Mouse (Mus musculus) layer of hippocampus, adult 9-11 months (tissue): ENCODE results near the gene Spem2.
"Not testable (repeated sequence)": the region's sequence is repeated elsewhere in the genome, so short reads cannot be mapped to it uniquely, and the experiment has no call there.

Experiments
- DNase-seq: peaks from one replicate; pipeline ENCODE4 v3.0.0; 2022

Spem2 gene

GRCm38 (mm10) chr11:69818365-69818764 is at the start of gene Spem2:
Spem2 (minus strand) TSS chr11:69818465.
- no peak for DNase-seq

DNA sequence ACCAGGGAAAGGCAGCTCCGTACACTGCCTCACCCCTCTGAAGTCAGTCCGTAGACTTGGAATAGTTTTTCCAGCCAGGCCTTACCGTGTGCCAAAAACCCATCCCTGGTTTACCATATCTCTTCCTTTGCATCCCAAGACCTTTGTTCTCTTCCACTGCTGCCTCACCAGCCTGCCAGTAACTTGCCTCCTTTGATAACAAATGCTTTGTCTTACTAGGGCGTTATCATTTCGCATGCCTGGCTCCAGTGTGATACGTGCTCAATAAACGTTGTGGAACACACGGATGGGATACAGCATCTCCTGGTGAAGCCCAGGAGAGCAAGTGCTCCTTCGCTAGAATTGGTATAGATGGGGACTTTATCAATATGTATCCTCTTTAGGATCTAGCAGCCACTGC is 49.1 kb upstream of the Spem2 start:
- no peak for DNase-seq

DNA sequence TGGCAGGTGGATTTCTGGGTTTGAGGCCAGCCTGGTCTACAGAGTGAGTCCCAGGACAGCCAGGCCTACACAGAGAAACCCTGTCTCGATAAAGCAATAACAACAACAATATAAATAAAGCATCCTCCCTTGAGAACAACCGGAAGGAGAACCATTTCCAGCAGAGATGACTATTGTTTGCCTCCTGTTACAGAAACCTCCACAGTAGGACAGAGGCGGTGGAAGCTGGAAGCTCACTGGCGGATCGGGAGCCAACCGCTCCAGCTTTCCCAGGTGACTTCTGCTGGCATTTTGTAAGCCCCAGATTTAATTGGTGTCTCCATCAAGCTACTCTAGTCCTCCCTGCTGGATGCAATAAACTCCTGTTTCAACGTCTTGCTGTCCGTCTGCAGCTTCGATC is 47.3 kb upstream of the Spem2 start:
- DNase-seq, result no peak

DNA sequence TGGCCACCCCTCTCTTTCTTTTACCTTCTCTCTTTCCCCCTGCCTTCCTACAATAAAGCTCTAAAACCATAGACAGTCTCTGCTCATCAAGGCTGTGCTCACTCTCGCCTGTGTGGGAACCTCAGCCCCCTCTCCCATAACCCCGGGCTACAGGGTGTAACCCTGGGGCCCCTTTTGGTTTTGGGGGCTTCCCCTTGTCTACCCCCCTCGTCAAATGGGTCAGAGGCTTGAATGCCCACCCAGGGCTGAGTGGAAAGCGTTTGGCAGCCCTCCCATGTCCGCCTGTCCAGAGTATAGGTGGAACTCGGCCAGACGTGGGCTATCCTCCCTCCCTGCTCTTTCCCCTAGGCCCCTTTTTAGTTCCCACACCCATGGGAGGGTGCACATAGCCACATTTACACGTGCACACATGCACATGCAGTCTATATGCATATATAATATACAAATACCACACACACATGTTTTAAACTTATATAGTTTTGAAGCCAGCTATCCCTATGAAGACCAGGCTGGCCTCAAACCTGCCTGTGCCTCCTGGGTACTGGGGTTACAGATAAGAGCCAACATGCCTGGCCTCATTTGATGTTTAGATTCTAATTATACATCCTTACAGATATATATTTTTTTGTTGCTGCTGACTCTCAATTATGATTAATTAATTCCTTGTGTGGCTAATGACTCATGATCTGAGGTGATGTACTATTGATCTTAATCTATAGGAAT is 46.0 kb upstream of the Spem2 start:
- DNase-seq, result no peak

GRCm38 (mm10) chr11:69863729-69864128 is 45.5 kb upstream of the Spem2 start:
- not testable (repeated sequence) for DNase-seq

GRCm38 (mm10) chr11:69858113-69858998 is 40.1 kb upstream of the Spem2 start, which contains the start of gene Tnk1:
Tnk1 (minus strand) TSS chr11:69858730.
- DNase-seq, result no peak

- DNase-seq, result no peak
Measured at GRCm38 (mm10) chr11:69855347-69855746, 37.1 kb upstream of the Spem2 start.

DNA sequence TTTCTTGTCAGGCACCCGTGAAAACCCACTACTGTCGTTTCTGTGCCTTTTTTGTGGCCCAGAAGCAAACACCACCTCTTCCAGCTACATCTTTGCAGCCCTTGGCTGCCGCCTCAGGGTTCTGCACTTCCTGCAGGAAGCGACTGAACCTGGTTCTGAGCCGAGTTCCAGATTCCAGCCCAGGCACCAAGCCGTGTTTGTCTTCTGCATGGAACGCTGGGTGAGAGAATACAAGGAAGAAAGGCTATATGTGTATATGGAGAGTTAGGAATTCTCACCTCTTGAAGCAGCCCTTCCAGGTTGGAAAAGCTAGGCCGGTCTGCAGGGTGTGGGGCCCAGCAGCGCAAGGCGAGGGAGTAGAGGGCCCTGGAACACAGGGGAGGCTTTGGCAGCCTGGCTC is 36.4 kb upstream of the Spem2 start:
- no peak for DNase-seq

DNA sequence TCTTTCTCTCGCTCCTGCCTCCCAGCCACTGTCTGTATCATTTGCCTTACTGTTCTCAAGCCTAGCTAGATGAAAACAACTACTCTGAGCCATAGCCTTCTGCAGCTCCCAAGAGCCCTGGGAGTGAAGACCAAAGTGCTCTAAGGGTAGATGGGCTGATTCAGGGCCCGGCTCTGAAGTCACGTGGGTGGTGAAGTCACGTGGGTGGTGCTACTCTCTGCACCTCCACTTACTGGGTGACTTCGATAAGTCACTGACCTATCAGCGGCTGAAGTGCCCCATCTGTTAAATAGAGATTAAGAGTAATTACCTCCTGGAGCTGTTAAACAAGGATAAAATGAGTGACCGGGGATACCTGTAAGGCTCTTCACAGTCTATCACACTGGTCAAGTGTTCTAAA is 35.7 kb upstream of the Spem2 start:
- DNase-seq, result no peak

- no peak for DNase-seq
Measured at GRCm38 (mm10) chr11:69850754-69851153, 32.5 kb upstream of the Spem2 start.

DNA sequence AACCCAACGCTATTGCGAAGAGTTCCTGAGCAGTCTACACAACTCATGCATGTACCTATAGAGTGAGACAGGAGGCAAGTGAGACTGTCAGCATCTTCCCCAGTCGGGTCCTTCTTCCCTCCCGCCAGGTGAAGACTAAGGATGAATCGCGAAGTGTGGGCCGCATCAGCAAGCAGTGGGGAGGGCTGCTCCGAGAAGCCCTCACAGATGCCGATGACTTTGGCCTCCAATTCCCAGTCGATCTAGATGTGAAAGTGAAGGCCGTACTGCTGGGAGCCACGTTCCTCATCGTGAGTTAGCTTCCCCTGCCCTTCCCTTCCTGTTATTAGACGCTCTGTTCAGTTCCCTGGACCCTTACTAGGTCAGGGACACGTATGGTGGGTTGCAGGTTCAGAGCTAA is 31.6 kb upstream of the Spem2 start:
- no peak for DNase-seq

GRCm38 (mm10) chr11:69849128-69849527 is 30.9 kb upstream of the Spem2 start:
- DNase-seq, result no peak

DNA sequence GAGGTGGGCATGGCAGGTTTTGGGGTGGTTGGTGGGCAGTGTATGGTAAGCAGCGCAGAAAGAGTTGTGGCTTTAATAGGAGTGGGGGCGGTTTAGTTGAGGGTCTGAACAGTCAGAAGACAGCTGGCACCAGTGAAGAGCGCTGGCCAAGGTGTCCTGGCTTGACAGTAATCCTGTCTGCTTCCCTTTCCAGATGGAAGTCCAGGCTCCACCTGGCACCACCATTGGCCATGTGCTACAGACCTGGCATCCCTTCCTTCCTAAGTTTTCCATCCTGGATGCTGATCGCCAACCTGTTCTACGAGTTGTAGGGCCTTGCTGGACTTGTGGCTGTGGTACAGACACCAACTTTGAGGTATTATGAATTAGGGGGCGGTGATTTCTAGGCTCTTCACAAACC is 29.8 kb upstream of the Spem2 start:
- no peak for DNase-seq

GRCm38 (mm10) chr11:69846738-69847688 is 28.7 kb upstream of the Spem2 start:
- no peak for DNase-seq

DNA sequence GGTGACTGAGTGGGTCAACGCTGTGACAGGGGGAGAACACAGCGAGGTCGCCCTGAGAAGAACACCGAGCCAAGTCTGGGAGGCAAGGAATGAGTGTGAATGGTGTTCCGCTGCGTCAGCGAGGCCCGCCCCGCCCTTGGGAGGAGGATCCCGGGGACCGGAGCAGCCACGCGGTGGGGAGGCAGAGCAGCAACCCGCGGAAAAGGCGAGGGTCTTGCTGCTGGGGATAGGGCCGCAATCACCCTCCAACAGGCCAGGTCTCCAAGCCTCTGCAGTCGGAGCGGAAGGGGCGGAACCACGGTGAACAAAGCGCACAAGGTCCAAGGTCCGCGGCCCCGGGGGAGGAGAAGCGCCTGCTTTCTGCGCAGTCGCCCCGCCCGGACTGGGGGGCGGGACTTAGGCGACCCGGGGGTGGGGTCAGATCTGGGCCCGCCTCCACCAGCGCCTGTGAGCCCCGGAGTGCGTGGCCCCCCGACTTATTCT is 28.0 kb upstream of the Spem2 start, which contains the start of gene Plscr3:
Plscr3 (plus strand) TSS at position 179 of the 483 bp plus-strand sequence.
- DNase-seq, result peak; percentile 88

DNA sequence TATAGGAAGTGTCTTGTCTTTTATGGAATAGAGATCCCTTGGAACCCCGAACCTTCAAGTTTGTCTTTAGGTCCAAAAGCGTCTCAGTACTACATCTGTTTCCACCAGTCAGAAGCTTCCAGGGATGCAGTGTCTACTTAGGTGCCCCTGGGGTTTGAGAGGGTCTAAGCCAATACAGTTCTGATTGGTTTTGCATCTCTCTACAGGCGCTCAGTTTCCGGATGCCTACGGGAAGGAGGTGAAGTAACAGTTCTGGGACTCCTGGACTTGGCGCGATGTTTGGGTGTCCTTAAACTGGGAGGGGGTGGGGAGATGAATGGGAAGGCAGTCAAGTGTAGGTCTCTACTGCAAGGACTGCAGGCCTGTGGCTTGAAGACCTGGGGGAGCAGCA is 20.4 kb upstream of the Spem2 start:
- no peak for DNase-seq

GRCm38 (mm10) chr11:69837952-69838713 is 19.9 kb upstream of the Spem2 start, which contains the start of gene Tmem256:
Tmem256 (plus strand) TSS chr11:69838514.
- DNase-seq, result peak; percentile 99

DNA sequence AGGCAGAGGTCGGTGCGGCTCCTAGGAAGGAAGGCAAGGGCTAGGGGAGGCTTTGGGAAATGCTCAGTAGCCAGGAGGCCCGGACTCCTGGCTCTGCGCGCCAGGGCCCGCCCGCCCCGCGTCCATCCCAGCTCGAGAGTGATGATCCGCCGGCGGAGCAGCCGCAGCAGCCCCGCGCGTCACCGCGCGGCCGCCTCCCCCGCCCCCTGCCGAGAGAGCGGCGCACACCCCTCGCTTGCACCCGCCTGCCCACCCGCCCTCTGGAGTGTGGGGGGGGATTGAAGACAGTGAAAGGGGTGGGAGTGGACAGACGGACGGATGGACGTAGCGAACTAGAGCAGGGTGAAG is 19.3 kb upstream of the Spem2 start, which contains the start of gene Nlgn2:
Nlgn2 (minus strand) TSS at position 181 of the 348 bp plus-strand sequence.
- no peak for DNase-seq

- peak; percentile 44 for DNase-seq
Measured at GRCm38 (mm10) chr11:69836703-69837576, 18.7 kb upstream of the Spem2 start.

GRCm38 (mm10) chr11:69835966-69836335 is 17.7 kb upstream of the Spem2 start:
- no peak for DNase-seq
